Mouse (Mus musculus): ENCODE measurements around the gene Gm13040. TPM values are rescaled to one million over a fixed set of nuclear protein-coding genes. Genes with fewer than 3 reads are reported as not detected.
"Not testable (repeated sequence)": the region's sequence is repeated elsewhere in the genome, so short reads cannot be mapped to it uniquely, and the experiment has no call there.

The Gm13040 gene
- not detected in 2 replicates for polyA plus RNA-seq (2012; ENCODE audit: insufficient read depth, insufficient read length, low replicate concordance, missing spikeins)

DNA sequence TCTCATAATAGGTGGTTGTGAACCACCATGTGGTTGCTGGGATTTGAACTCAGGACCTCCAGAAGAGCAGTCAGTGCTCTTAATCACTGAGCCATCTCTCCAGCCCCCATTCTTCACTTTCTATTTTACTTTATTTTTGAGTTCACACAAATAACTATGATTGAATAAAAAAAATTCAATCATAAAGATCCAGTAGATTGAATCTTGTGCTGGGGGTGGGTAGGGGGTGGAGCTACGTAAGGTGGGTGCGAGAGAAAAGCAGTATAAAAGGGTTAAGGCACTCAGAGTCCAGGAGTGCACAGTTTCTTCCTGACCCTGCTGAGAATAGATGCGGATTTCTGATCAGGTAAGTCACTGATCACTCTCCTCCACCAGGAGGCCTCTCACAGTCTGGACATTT is at the start of gene Gm13040:
TSS of gene Gm13040 (plus strand) at position 301 of the 400 bp plus-strand sequence.
- not testable (repeated sequence) for H3K4me1 ChIP-seq (ENCODE audit: control insufficient read depth, insufficient read depth, low read length); H3K4me3 ChIP-seq (ENCODE audit: insufficient read depth, low read depth, low read length); H3K27ac ChIP-seq (ENCODE audit: insufficient read depth, low read depth, low read length)
- no CpG with 5 or more reads among the region's 3 CpGs for WGBS

DNA sequence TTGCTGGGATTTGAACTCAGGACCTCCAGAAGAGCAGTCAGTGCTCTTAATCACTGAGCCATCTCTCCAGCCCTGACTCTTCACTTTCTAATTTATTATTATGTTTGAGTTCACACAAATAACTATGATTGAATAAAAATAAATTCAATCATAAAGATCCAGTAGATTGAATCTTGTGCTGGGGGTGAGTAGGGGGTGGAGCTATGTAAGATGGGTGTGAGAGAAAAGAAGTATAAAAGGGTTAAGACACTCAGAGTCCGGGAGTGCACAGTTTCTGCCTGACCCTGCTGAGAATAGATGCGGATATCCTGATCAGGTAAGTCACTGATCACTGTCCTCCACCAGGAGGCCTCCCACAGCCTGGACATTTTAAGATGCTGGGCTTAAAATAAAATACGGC is 24.7 kb upstream of the Gm13040 start, which contains the start of gene Gm13043:
TSS of gene Gm13043 (plus strand) at position 301 of the 400 bp plus-strand sequence.
- Histone ChIP-seq H3K4me1 (ENCODE audit: control insufficient read depth, insufficient read depth, low read length) (no peaks in the 10 kb centered on the region), H3K27ac (ENCODE audit: insufficient read depth, low read depth, low read length) (no peak within 1 kb of the TSS), H3K4me3 (ENCODE audit: insufficient read depth, low read depth, low read length) (no peak within 1 kb of the TSS)
- WGBS, result 82% methylated on average over 3 of the region's 3 CpGs
- TF ChIP-seq POLR2A (IDR thresholded peaks at IDR 0.05; ENCODE audit: insufficient read depth, low read depth, low read length), result no peak
- TF ChIP-seq CTCF (IDR thresholded peaks at IDR 0.05; ENCODE audit: insufficient read depth, low read depth, low read length), result no peak

DNA sequence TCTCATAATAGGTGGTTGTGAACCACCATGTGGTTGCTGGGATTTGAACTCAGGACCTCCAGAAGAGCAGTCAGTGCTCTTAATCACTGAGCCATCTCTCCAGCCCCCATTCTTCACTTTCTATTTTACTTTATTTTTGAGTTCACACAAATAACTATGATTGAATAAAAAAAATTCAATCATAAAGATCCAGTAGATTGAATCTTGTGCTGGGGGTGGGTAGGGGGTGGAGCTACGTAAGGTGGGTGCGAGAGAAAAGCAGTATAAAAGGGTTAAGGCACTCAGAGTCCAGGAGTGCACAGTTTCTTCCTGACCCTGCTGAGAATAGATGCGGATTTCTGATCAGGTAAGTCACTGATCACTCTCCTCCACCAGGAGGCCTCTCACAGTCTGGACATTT is 15.6 kb downstream of the Gm13040 start, which contains the start of the genes BC080695 and Gm13057:
TSS of gene BC080695 (plus strand) at position 301 of the 400 bp plus-strand sequence.
TSS of gene Gm13057 (plus strand) at position 310 of the 400 bp plus-strand sequence.
- not testable (repeated sequence) for H3K4me1 ChIP-seq (ENCODE audit: control insufficient read depth, insufficient read depth, low read length); H3K27ac ChIP-seq (ENCODE audit: insufficient read depth, low read depth, low read length); H3K4me3 ChIP-seq (ENCODE audit: insufficient read depth, low read depth, low read length)
- WGBS, result no CpG with 5 or more reads among the region's 3 CpGs

Other genes with a start within 250 kb of the Gm13040 start
- not detected in 2 replicates for gene Pdpn, start 236.4 kb upstream of the Gm13040 start, polyA plus RNA-seq (2012; ENCODE audit: insufficient read depth, insufficient read length, low replicate concordance, missing spikeins)
- not detected in 2 replicates for gene Lrrc38, start 186.2 kb upstream of the Gm13040 start, polyA plus RNA-seq (2012; ENCODE audit: insufficient read depth, insufficient read length, low replicate concordance, missing spikeins)
- gene Pramel1, start 141.5 kb upstream of the Gm13040 start, polyA plus RNA-seq (2012; ENCODE audit: insufficient read depth, insufficient read length, low replicate concordance, missing spikeins), result not detected in 2 replicates
- not detected in 2 replicates for gene Pramef8, start 123.5 kb upstream of the Gm13040 start, polyA plus RNA-seq (2012; ENCODE audit: insufficient read depth, insufficient read length, low replicate concordance, missing spikeins)
- not detected in 2 replicates for gene Oog4, start 85.6 kb upstream of the Gm13040 start, polyA plus RNA-seq (2012; ENCODE audit: insufficient read depth, insufficient read length, low replicate concordance, missing spikeins)
- gene Gm13043, start 24.6 kb upstream of the Gm13040 start, polyA plus RNA-seq (2012; ENCODE audit: insufficient read depth, insufficient read length, low replicate concordance, missing spikeins), result not detected in 2 replicates
- gene BC080695, start 15.7 kb downstream of the Gm13040 start, polyA plus RNA-seq (2012; ENCODE audit: insufficient read depth, insufficient read length, low replicate concordance, missing spikeins), result not detected in 2 replicates
- gene Gm13057, start 15.8 kb downstream of the Gm13040 start, polyA plus RNA-seq (2012; ENCODE audit: insufficient read depth, insufficient read length, low replicate concordance, missing spikeins), result not detected in 2 replicates
- not detected in 2 replicates for gene Gm13083, start 79.0 kb downstream of the Gm13040 start, polyA plus RNA-seq (2012; ENCODE audit: insufficient read depth, insufficient read length, low replicate concordance, missing spikeins)
- not detected in 2 replicates for gene Gm13088, start 121.3 kb downstream of the Gm13040 start, polyA plus RNA-seq (2012; ENCODE audit: insufficient read depth, insufficient read length, low replicate concordance, missing spikeins)
- gene Gm13089, start 166.8 kb downstream of the Gm13040 start, polyA plus RNA-seq (2012; ENCODE audit: insufficient read depth, insufficient read length, low replicate concordance, missing spikeins), result not detected in 2 replicates
- gene Gm13078, start 183.5 kb downstream of the Gm13040 start, polyA plus RNA-seq (2012; ENCODE audit: insufficient read depth, insufficient read length, low replicate concordance, missing spikeins), result not detected in 2 replicates